Mouse (Mus musculus) erythroblast, embryonic 14.5 days (primary cell): ENCODE measurements around the gene Pla2g1b.

ENCODE experiments used
- GATA1 ChIP-seq: IDR thresholded peaks from 2 replicates; pipeline ENCODE4 v1.6.1; 2012; ENCODE audit warnings: low read length, inconsistent platforms, mixed read lengths
- TAL1 ChIP-seq: IDR thresholded peaks from 3 replicates; pipeline ENCODE4 v1.6.1; 2012; ENCODE audit warnings: low read length, inconsistent platforms, mixed read lengths

DNA sequence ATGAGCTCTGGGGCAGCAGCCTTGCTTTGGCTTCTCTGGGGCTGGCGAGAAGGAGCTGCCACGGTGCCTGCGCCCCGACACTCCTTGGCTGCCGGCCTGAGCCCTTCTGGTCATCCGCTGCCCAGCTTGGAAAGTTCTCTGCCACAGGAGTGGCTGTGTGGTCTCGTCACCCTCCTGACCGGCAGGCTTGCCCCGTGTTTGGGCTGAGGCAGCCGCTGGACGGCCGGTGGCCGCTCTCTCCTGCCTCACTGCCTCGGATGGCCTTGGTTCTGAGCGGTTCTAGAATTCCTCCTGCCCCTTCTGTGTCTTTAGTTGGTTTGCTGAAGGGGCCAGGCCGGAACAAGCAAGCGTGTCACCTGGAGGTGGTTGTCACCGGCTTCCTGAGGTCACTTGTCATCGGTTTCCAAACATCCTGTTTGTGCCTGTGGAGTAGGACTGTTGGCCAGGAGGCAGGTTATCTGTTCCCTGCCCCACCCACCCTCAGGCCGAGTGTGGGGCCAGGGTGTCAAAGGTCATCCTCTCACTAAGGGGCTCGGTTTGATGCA lies 54.3 kb downstream of the Pla2g1b start:
- TF ChIP-seq GATA1, result no peak
- TF ChIP-seq TAL1, result no peak
